Mouse (Mus musculus) hematopoietic stem cell, adult 5-6 weeks (primary cell): ENCODE measurements at regions not wholly inside any gene's neighbourhood (a gene's known extent, or its start where the extent isn't known, plus 50 kb on each side); places are given as distances from the start of the nearest gene placed in this dataset.

Source experiments
- ATAC-seq, 2 experiments: fragments of 125-278 bp in 1 of 2; replicated peaks in 1 of 2; 2 replicates each; pipeline ENCODE4 v1.8.0; 2016 to 2017; ENCODE audit warnings: inconsistent platforms in 2 of 2, mild to moderate bottlenecking in 2 of 2, moderate number of reproducible peaks in 2 of 2, low read depth in 1 of 2, moderate TSS enrichment in 1 of 2; ENCODE audit not compliant: low FRiP score in 2 of 2, poor library complexity in 2 of 2, severe bottlenecking in 2 of 2, insufficient read depth in 1 of 2, low TSS enrichment in 1 of 2

- ATAC-seq, result no peak
Observed at GRCm38 (mm10) chr5:46139024-46139423, 281.6 kb upstream of the Lcorl start.

GRCm38 (mm10) chr5:46137695-46138094 is 280.3 kb upstream of the Lcorl start:
- ATAC-seq, result no peak

GRCm38 (mm10) chr5:46108020-46108419 is 250.6 kb upstream of the Lcorl start:
- no peak for ATAC-seq

GRCm38 (mm10) chr5:46103350-46103749 is 245.9 kb upstream of the Lcorl start:
- ATAC-seq, result no peak

- no peak for ATAC-seq
Observed at GRCm38 (mm10) chr5:46092549-46092948, 235.1 kb upstream of the Lcorl start.

GRCm38 (mm10) chr5:46086885-46087284 is 229.5 kb upstream of the Lcorl start:
- ATAC-seq, result no peak

- no peak for ATAC-seq
Observed at GRCm38 (mm10) chr5:46083293-46083692, 225.9 kb upstream of the Lcorl start.

GRCm38 (mm10) chr5:46073744-46074143 is 216.3 kb upstream of the Lcorl start:
- ATAC-seq, result peak; percentile 51 to 73; a peak in 3 of 4 replicates

- ATAC-seq, result peak; percentile 42 to 65; a peak in 3 of 4 replicates
Observed at GRCm38 (mm10) chr5:46073136-46073535, 215.7 kb upstream of the Lcorl start.

- ATAC-seq, result peak in 1 of 2 experiments; percentile 46; a peak in 1 of 4 replicates
Observed at GRCm38 (mm10) chr5:46059910-46060309, 202.5 kb upstream of the Lcorl start.

- no peak for ATAC-seq
Observed at GRCm38 (mm10) chr5:46054850-46055249, 197.4 kb upstream of the Lcorl start.

GRCm38 (mm10) chr5:46042684-46043348 is 185.4 kb upstream of the Lcorl start:
- no peak for ATAC-seq

GRCm38 (mm10) chr5:46033008-46033676 is 175.7 kb upstream of the Lcorl start:
- ATAC-seq, result no peak

- ATAC-seq, result peak in 1 of 2 experiments; percentile 56; a peak in 2 of 4 replicates
Observed at GRCm38 (mm10) chr5:46032206-46032605, 174.8 kb upstream of the Lcorl start.

- ATAC-seq, result no peak
Observed at GRCm38 (mm10) chr5:46024138-46024537, 166.7 kb upstream of the Lcorl start.

- ATAC-seq, result no peak
Observed at GRCm38 (mm10) chr5:46023456-46023855, 166.0 kb upstream of the Lcorl start.

- ATAC-seq, result no peak
Observed at GRCm38 (mm10) chr5:46022047-46022422, 164.6 kb upstream of the Lcorl start.

- no peak for ATAC-seq
Observed at GRCm38 (mm10) chr5:46021398-46022046, 164.1 kb upstream of the Lcorl start.
